Mouse (Mus musculus): ENCODE results near the gene Slf2.

DNA sequence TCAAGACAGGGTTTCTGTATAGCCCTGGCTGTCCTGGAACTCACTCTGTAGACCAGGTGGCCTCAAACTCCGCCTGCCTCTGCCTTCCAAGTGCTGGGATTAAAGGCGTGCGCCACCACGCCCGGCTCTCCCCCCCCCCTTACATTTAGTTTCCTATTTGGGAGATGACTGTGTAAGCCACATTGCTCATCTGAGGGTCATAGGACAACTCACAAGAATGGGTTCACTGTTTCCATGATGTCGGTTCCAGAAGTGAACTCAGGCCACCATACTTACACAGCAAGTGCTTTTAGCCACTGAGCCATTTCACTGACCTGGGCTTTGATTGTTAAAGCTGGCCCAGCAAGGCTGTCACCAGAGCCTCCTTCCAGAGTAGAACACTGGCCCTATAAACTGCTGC lies 46.2 kb downstream of the Slf2 start:
- no peak for TF ChIP-seq CTCF (IDR thresholded peaks at IDR 0.05; ENCODE audit: low read depth, low read length)
- TF ChIP-seq POLR2AphosphoS5 (IDR thresholded peaks at IDR 0.05; ENCODE audit: insufficient replicate concordance, low read depth, low read length), result no peak
